Mouse (Mus musculus): ENCODE measurements around the gene Nemp1. TPM values are rescaled to one million over a fixed set of nuclear protein-coding genes. Genes with fewer than 3 reads are reported as not detected.

Nemp1 gene
- polyA plus RNA-seq, 1 experiment from 2014 or later, result 9.3 TPM

DNA sequence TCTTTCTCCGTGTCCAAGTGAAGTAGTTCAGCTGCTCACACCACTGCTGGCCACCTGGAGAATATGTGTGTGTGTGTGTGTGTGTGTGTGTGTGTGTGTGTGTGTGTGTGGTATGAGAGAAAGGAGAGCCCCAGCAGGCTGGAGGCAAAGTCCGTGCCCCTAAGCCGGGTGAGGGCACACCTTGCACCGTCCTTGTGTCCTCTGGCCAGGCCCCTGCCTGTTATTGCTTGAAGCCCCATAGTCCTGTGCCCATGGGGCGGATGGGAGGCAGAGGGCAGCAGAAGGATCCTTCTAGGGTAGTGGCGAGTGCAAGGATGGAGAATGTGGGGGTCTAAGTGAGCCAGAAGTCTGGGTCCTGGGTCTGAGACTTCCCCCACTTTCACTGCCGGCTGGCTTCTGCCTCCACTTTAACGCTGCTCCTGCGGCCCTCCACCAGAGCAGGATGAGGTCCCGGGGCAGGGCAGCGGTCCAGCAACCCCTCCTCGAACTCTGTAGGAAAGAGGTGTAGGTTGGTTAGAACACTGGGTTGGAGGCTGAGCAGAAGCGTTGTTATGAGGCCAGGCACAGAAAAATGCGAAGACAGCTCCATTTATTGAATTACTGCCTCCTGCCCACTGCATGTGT, 5.3 kb upstream of the Nemp1 start:
- Histone ChIP-seq H3K27me3 (ENCODE audit: control insufficient read depth, insufficient read depth, low read length) (peaks cover 59% of the 10 kb centered on the region), H3K4me1 (replicated peaks; ENCODE audit: control insufficient read depth, insufficient read depth, low read length) (peaks cover 6% of the 10 kb centered on the region), H3K4me2 (replicated peaks; ENCODE audit: low read depth, low read length) (no peak overlapping the region), H3K36me3 (ENCODE audit: control insufficient read depth, insufficient read depth, low read length) (no peaks in the 10 kb centered on the region), H3K4me3 (ENCODE audit: low read depth, low read length) (no peak overlapping the region), H3K9ac (ENCODE audit: low read depth, low read length) (peak overlapping the region; percentile 11; the same call in 1 of the 2 replicates), H3K9me3 (ENCODE audit: control insufficient read depth, low read length) (no peaks in the 10 kb centered on the region), H3K27ac (ENCODE audit: low read depth, low read length) (no peak overlapping the region)
- DNase-seq (ENCODE audit: low spot score) (no peak), ATAC-seq (ENCODE audit: low FRiP score) (no peak)
- WGBS, result 16% methylated on average over 13 of the region's 14 CpGs

DNA sequence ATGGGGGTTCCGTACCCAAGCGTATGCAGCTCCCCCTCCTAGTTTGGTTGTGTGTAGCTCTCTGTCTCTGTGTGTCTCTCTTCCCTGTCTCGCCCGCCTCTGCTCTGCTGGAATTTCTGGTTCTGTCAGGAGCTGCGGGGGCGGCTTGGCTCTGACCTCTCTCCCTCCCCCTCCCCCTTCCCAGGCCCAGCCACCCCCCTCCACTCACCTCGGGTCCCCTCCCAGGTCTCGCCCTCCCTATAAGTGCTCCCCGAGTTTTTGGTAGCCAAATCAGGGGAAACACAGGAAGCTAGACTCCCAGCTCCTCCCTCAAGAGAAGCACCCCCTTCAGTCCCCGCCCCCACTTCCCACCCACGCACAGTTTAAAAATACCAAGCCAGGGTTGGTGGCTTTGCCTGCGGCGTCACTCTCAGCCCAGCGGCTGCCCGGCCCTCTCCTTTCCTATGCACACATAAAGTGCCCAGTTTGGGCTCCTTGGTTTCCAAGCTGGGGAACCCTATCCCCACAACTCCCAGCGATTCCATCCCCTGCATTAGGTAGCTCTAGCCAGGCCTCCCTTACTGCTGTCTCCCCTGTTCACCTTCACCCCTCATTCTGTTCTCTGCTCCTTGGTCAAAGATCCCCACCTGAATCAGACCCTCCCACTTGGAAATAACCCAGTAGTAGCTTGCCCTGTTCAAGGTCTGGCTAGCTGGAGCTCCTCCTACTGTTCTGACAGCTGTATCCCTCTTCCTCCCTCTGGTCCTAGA, 4.6 kb upstream of the Nemp1 start:
- no peak overlapping the region for H3K4me3 ChIP-seq (ENCODE audit: low read depth, low read length)
- H3K36me3 ChIP-seq (ENCODE audit: control insufficient read depth, insufficient read depth, low read length), result no peaks in the 10 kb centered on the region
- H3K9me3 ChIP-seq (ENCODE audit: control insufficient read depth, low read length), result no peaks in the 10 kb centered on the region
- peak; percentile 6; the same call in 1 of the 2 replicates for ATAC-seq (ENCODE audit: low FRiP score)
- H3K4me1 ChIP-seq (replicated peaks; ENCODE audit: control insufficient read depth, insufficient read depth, low read length), result peaks cover 6% of the 10 kb centered on the region
- peak overlapping the region; percentile 29 for H3K4me2 ChIP-seq (replicated peaks; ENCODE audit: low read depth, low read length)
- peaks cover 66% of the 10 kb centered on the region for H3K27me3 ChIP-seq (ENCODE audit: control insufficient read depth, insufficient read depth, low read length)
- DNase-seq (ENCODE audit: low spot score), result peak; percentile 36
- H3K9ac ChIP-seq (ENCODE audit: low read depth, low read length), result peak overlapping the region; percentile 11; the same call in 1 of the 2 replicates
- no peak overlapping the region for H3K27ac ChIP-seq (ENCODE audit: low read depth, low read length)
- 4% methylated on average over 15 of the region's 16 CpGs for WGBS

DNA sequence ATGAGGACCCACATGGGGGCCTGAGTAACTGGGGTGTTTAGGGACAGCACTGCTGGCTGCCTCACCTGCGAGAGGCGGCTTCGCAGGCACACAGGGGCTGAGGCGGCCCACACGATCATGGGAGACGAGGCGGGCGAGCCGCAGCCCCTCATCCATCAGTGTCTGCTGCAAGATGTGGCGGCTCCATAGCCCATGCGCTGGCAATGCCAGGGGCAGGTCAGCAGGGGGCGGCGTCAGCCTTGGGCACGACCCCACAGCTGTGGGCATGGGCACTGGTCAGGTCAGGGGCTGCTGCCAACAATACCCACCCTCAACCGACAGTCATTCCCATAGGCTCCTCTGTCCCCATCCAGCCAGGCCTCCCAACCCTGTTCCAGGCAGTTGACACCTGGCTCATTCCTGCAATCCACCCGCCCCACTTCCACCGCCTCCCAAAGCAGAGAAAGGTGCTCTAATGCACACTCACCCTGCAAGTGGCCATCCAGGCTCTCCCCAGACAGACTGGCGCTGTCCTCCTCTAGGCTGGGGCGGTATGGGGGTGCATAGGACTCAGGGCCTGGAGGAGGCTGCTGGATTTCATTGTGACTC, 3.9 kb upstream of the Nemp1 start:
- WGBS, result 11% methylated on average over 19 of the region's 19 CpGs

DNA sequence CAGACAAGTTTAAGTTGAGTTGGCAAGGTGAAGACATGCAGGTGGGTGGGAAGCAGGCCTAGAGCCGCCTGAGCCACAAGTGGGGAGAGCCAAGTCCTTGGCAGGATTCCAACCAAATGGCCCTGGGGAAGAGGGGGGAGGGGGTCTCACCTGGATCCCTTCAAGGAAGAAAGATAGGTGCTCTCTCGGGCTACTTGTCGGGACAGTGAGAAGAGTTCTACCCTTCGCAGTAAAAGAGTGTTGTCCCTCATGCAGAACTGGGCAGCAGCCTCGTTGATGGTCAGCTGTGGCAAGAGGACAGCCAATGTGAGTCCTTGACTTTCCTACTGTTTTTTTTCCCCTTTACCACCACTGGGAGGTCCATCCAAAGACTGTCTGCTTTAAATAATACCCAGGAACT, 3.1 kb upstream of the Nemp1 start:
- Histone ChIP-seq H3K9ac (ENCODE audit: low read depth, low read length) (no peak overlapping the region), H3K27me3 (ENCODE audit: control insufficient read depth, insufficient read depth, low read length) (peaks cover 77% of the 10 kb centered on the region), H3K36me3 (ENCODE audit: control insufficient read depth, insufficient read depth, low read length) (no peaks in the 10 kb centered on the region), H3K4me1 (replicated peaks; ENCODE audit: control insufficient read depth, insufficient read depth, low read length) (peaks cover 12% of the 10 kb centered on the region), H3K27ac (ENCODE audit: low read depth, low read length) (no peak overlapping the region), H3K4me2 (replicated peaks; ENCODE audit: low read depth, low read length) (no peak overlapping the region), H3K4me3 (ENCODE audit: low read depth, low read length) (no peak overlapping the region), H3K9me3 (ENCODE audit: control insufficient read depth, low read length) (no peaks in the 10 kb centered on the region)
- 23% methylated on average over 5 of the region's 5 CpGs for WGBS
- DNase-seq (ENCODE audit: low spot score) (no peak), ATAC-seq (ENCODE audit: low FRiP score) (no peak)

More for the DNA sequence above, 3.9 kb upstream of the Nemp1 start:
- Histone ChIP-seq H3K4me1 (replicated peaks; ENCODE audit: control insufficient read depth, insufficient read depth, low read length) (peaks cover 7% of the 10 kb centered on the region), H3K9me3 (ENCODE audit: control insufficient read depth, low read length) (no peaks in the 10 kb centered on the region), H3K9ac (ENCODE audit: low read depth, low read length) (no peak overlapping the region), H3K27me3 (ENCODE audit: control insufficient read depth, insufficient read depth, low read length) (peaks cover 72% of the 10 kb centered on the region), H3K27ac (ENCODE audit: low read depth, low read length) (no peak overlapping the region), H3K36me3 (ENCODE audit: control insufficient read depth, insufficient read depth, low read length) (no peaks in the 10 kb centered on the region), H3K4me2 (replicated peaks; ENCODE audit: low read depth, low read length) (peak overlapping the region; percentile 29), H3K4me3 (ENCODE audit: low read depth, low read length) (no peak overlapping the region)
- DNase-seq (ENCODE audit: low spot score) (peak; percentile 58), ATAC-seq (ENCODE audit: low FRiP score) (peak; percentile 20)

DNA sequence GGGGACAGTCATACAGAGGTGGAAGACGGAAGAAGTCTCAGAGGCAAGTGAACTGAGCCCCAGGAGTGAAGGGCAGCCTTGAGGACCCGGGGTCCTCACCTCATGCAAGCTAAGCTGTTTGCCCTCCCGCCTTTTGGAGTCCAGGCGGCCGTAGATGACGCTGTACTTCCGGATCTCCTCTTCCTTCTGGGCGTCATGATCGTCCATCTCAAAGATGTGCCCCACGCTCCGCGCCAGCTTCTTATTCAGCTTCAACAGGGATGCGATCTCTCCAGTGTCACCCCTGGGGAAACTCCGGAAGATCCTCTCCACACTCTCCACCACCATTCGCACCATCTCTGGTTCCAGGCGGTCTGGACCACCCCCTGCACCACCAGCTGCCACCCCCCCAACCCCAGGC, 2.5 kb upstream of the Nemp1 start:
- no peak for ATAC-seq (ENCODE audit: low FRiP score)
- H3K4me3 ChIP-seq (ENCODE audit: low read depth, low read length), result no peak overlapping the region
- H3K4me2 ChIP-seq (replicated peaks; ENCODE audit: low read depth, low read length), result no peak overlapping the region
- peak; percentile 27 for DNase-seq (ENCODE audit: low spot score)
- no peaks in the 10 kb centered on the region for H3K36me3 ChIP-seq (ENCODE audit: control insufficient read depth, insufficient read depth, low read length)
- H3K4me1 ChIP-seq (replicated peaks; ENCODE audit: control insufficient read depth, insufficient read depth, low read length), result peaks cover 12% of the 10 kb centered on the region
- WGBS, result 9% methylated on average over 16 of the region's 16 CpGs
- no peak overlapping the region for H3K9ac ChIP-seq (ENCODE audit: low read depth, low read length)
- H3K27ac ChIP-seq (ENCODE audit: low read depth, low read length), result no peak overlapping the region
- H3K9me3 ChIP-seq (ENCODE audit: control insufficient read depth, low read length), result no peaks in the 10 kb centered on the region
- peaks cover 77% of the 10 kb centered on the region for H3K27me3 ChIP-seq (ENCODE audit: control insufficient read depth, insufficient read depth, low read length)

DNA sequence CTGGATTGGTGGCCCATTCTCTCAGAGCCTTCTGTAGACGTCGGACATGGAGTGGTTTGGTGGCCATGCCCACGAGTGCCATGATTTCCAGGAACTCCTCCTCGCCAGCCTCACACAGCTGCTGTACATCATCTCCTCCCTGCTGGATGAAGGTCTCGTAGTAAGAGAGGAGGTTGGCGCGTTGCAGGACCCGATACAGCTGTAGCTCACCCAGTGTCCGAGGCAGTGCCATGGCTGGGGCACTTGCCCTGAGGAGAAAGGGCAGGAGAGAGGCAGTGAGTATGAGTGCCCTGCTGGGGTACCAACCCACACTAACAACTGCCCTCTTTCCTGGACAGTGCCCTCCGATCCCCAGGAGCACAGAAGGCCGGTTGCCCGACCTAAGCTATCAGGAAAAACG, 1.8 kb upstream of the Nemp1 start:
- 17% methylated on average over 13 of the region's 13 CpGs for WGBS
- Histone ChIP-seq H3K27ac (ENCODE audit: low read depth, low read length) (no peak overlapping the region), H3K27me3 (ENCODE audit: control insufficient read depth, insufficient read depth, low read length) (peaks cover 77% of the 10 kb centered on the region), H3K9ac (ENCODE audit: low read depth, low read length) (no peak overlapping the region), H3K4me1 (replicated peaks; ENCODE audit: control insufficient read depth, insufficient read depth, low read length) (peaks cover 12% of the 10 kb centered on the region), H3K4me2 (replicated peaks; ENCODE audit: low read depth, low read length) (peak overlapping the region; percentile 96; the same call in 1 of the 2 replicates), H3K36me3 (ENCODE audit: control insufficient read depth, insufficient read depth, low read length) (no peaks in the 10 kb centered on the region), H3K4me3 (ENCODE audit: low read depth, low read length) (no peak overlapping the region), H3K9me3 (ENCODE audit: control insufficient read depth, low read length) (no peaks in the 10 kb centered on the region)
- ATAC-seq (ENCODE audit: low FRiP score) (no peak), DNase-seq (ENCODE audit: low spot score) (no peak)

DNA sequence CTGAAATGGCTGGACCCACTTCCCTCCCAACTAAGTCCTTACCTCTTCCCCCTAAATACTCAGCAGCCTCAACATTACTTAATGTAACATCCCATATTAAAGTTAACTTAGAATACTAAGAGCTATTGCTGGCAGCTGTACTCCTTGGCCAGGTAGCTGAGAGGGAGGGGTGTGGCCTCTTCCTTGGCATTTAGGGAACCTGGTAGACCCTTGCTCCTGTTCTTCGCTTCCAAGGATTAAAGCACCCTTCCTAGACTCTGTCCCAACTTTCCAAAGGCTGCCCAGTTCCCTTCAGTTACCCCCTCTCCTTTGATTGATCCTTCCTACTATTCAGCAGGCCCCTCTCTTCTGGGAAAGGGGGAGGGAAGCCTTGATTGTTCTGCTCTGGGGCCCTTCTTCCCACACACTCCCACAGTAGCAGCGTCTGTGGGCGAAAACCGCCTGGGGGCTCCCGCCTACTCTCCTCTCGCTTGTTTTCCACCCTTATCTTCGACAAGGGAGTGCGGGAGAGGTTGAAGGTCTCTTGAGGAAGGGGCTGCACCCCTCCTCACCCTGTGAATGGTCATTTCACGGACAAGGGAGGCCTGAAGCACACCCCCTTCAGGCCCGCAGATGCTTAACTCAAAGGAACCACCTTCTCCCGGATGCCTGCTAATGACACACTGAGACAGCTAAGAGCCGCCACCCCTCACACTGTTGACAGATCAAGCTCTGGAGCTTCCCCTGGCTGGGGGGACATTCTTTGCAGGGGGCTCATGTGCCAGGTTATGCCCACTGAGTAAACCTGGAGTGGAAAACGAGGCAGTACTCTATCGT, 1.1 kb upstream of the Nemp1 start:
- H3K9ac ChIP-seq (ENCODE audit: low read depth, low read length), result peak overlapping the region; percentile 52
- H3K4me1 ChIP-seq (replicated peaks; ENCODE audit: control insufficient read depth, insufficient read depth, low read length), result peaks cover 12% of the 10 kb centered on the region
- no peaks in the 10 kb centered on the region for H3K9me3 ChIP-seq (ENCODE audit: control insufficient read depth, low read length)
- peak overlapping the region; percentile 60 for H3K4me3 ChIP-seq (ENCODE audit: low read depth, low read length)
- ATAC-seq (ENCODE audit: low FRiP score) (no peak), DNase-seq (ENCODE audit: low spot score) (peak; percentile 57)
- no peak overlapping the region for H3K27ac ChIP-seq (ENCODE audit: low read depth, low read length)
- peak overlapping the region; percentile 96 for H3K4me2 ChIP-seq (replicated peaks; ENCODE audit: low read depth, low read length)
- 4% methylated on average over 14 of the region's 14 CpGs for WGBS
- peaks cover 75% of the 10 kb centered on the region for H3K27me3 ChIP-seq (ENCODE audit: control insufficient read depth, insufficient read depth, low read length)
- no peaks in the 10 kb centered on the region for H3K36me3 ChIP-seq (ENCODE audit: control insufficient read depth, insufficient read depth, low read length)

DNA sequence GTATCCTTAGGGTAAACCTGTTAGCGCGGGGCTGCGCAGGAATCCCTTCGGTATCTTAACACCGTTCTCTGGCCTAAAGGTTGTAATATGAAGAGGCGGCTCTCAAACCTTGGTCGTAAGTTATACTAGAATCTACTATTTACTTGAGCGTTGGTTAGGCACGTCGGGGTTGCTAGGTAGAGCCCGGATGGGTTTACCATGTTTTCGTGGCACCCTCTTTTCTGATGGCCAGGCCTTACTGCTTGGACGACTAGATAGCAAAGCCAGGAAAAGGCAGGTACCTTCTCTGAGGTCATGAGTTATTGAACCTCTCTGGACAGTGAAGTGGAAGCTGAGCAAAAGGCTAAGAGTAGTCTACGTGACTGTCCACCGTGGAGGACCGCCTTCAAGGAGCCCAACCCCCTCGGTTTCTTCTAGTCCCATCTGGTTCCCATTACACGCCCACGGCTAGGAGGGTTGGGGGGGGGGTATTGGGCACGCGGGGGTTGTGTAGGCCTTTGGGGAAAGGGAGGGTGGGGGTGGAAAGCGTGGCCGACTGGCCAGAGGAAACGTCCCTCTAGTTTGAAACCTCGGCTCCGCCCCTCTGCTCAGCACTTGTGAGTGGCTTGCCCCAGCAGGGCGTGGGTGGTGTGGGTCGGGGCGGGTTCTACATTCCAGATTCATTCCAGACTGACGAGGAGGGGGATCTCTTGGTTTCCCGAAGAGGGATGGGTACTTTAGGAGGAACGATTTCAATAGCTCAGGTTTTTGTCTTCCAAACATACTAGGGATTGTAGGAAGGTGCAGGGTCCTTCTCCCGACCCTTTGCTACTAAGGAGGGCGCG, 780 bp downstream of the Nemp1 start:
- H3K27ac ChIP-seq (ENCODE audit: low read depth, low read length), result peak overlapping the region; percentile 71
- H3K9me3 ChIP-seq (ENCODE audit: control insufficient read depth, low read length), result no peaks in the 10 kb centered on the region
- WGBS, result 2% methylated on average over 35 of the region's 35 CpGs
- H3K4me2 ChIP-seq (replicated peaks; ENCODE audit: low read depth, low read length), result peak overlapping the region; percentile 96
- H3K27me3 ChIP-seq (ENCODE audit: control insufficient read depth, insufficient read depth, low read length), result peaks cover 56% of the 10 kb centered on the region
- H3K4me3 ChIP-seq (ENCODE audit: low read depth, low read length), result peak overlapping the region; percentile 60
- peaks cover 12% of the 10 kb centered on the region for H3K4me1 ChIP-seq (replicated peaks; ENCODE audit: control insufficient read depth, insufficient read depth, low read length)
- peak; percentile 76 for DNase-seq (ENCODE audit: low spot score)
- H3K36me3 ChIP-seq (ENCODE audit: control insufficient read depth, insufficient read depth, low read length), result no peaks in the 10 kb centered on the region
- peak; percentile 52; the same call in 1 of the 2 replicates for ATAC-seq (ENCODE audit: low FRiP score)
- H3K9ac ChIP-seq (ENCODE audit: low read depth, low read length), result peak overlapping the region; percentile 50; the same call in 1 of the 2 replicates

All from hindbrain, embryonic 11.5 days (tissue).